Mouse (Mus musculus): Measurements from ENCODE around the gene Ranbp9. TPM values are rescaled to one million over a fixed set of nuclear protein-coding genes. Genes with fewer than 3 reads are reported as not detected.

Ranbp9 gene
- polyA plus RNA-seq (2014; fragmentation: Nextera tagmentation; extraction: Ambion mirVana): 8.8 and 13.7 TPM in 2 replicates

DNA sequence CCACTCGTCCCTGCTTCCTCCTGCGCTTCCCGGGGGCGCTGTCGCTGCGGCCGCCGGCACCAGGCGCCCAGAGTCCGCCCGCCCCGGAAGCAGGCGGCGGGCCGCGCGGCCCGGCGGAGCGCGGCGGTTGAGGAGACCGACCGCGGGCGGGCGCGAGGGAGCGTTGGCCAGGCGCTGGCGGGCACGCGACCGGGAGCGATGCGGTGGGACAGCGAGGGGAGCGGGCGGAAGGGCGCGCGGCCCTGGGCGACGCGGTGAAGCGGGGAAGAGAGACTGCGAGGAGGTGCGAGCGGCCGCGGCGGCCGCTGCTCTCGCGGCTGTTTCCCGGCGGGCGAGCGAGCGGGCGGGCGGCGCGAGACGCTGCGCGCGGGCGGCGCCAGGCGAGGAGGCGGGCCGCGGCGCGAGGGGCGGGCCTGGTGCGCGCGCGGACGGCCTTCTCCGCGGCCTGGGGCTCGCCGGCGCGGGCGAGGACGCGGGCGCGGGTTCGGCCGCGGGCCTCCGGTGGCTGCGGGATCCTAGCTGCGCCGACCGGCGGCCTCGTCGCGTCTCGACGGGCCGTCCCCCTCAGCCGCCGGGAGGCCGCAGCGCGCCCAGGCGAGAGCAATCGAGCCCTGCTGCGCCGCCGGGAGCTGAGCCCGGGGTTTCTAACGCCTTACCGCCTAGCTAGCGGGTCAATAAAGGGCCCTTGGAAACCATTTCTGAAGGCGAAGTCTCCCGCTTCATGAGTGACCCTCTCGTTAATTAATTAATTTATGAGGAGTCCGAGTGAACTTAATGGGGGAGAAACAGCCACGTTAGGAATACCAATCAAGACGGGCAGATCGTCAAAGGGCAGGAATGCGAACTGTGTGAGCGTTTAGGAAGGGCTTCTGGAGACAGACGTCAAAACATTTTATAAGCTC, at the start of gene Ranbp9:
TSS of gene Ranbp9 (minus strand) at position 326 of the 902 bp plus-strand sequence.
- no peaks in the 10 kb centered on the region for H3K9me3 ChIP-seq (ENCODE audit: control insufficient read depth, low read length)
- peak within 1 kb of the TSS; percentile 68 for H3K4me2 ChIP-seq (ENCODE audit: low read length)
- H3K4me3 ChIP-seq (ENCODE audit: control insufficient read depth in 1 of 2, insufficient read depth in 1 of 2, low read depth in 1 of 2, low read length in 2 of 2): peak within 1 kb of the TSS; percentile 98 to 99
- H3K36me3 ChIP-seq (ENCODE audit: control insufficient read depth, insufficient read depth, low read length): 0 out of 2 replicates have a peak, but pooled peaks cover 2% of the 10 kb centered on the region
- peak within 1 kb of the TSS; percentile 99 for H3K9ac ChIP-seq (ENCODE audit: low read length)
- H3K4me1 ChIP-seq (ENCODE audit: control insufficient read depth in 2 of 2, insufficient read depth in 2 of 2, low read length in 2 of 2): peaks cover 3 to 18% of the 10 kb centered on the region in 2 experiments; a peak in 3 of 4 replicates
- ATAC-seq (ENCODE audit: insufficient number of reproducible peaks, insufficient read depth, low FRiP score, low read depth): peak; percentile 86
- no peaks in the 10 kb centered on the region for H3K27me3 ChIP-seq (ENCODE audit: control insufficient read depth, insufficient read depth, low read length)
- H3K27ac ChIP-seq (replicated peaks in 1 of 2; ENCODE audit: control insufficient read depth in 1 of 2, insufficient read depth in 1 of 2, low read depth in 2 of 2, low read length in 2 of 2): peak within 1 kb of the TSS; percentile 99
- WGBS: under 1% methylated on average over 93 of the region's 132 CpGs

DNA sequence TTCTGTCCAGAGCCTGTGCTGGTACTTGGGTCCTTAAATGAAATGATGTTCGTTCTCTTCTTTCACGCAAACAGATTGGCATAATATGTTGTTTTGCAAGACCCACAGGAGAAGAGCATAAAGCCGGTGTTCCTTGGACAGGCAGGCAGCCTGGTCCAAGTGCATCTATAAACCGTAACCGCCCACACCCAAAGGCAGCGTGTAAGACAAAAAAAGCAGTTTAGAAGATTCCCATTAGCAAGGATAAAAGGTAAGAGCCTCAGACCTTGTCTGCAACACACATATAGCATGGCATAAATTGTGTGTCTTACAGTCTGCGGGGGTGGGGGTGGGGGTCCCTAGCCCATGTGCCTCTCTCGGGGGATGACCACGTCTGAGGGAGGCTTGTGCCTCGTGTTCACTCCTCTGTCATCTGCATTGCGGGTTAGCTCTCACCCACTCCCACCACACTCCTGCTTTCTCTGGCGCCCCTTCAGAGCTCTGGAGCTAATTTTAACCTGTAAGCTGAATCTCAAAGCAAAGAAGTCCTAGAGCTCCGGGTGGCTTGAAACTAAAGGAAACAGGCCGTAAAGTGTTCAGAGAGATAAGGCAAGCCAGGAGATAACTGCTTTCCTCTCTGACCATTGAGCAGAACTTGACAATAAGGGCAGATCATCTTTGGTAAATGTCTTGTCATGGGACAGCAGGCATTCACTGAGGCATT, 49.2 kb upstream of the Ranbp9 start:
- Histone ChIP-seq H3K36me3 (ENCODE audit: control insufficient read depth, insufficient read depth, low read length) (no peaks in the 10 kb centered on the region), H3K4me1 (ENCODE audit: control insufficient read depth in 2 of 2, insufficient read depth in 2 of 2, low read length in 2 of 2) (peaks cover 26 to 39% of the 10 kb centered on the region in 2 experiments), H3K4me2 (ENCODE audit: low read length) (peak overlapping the region; percentile 54), H3K9ac (ENCODE audit: low read length) (peak overlapping the region; percentile 6), H3K9me3 (ENCODE audit: control insufficient read depth, low read length) (no peaks in the 10 kb centered on the region), H3K4me3 (ENCODE audit: control insufficient read depth in 1 of 2, insufficient read depth in 1 of 2, low read depth in 1 of 2, low read length in 2 of 2) (no peak overlapping the region), H3K27ac (replicated peaks in 1 of 2; ENCODE audit: control insufficient read depth in 1 of 2, insufficient read depth in 1 of 2, low read depth in 2 of 2, low read length in 2 of 2) (peak overlapping the region; percentile 63 to 85), H3K27me3 (ENCODE audit: control insufficient read depth, insufficient read depth, low read length) (no peaks in the 10 kb centered on the region)
- no peak for ATAC-seq (ENCODE audit: insufficient number of reproducible peaks, insufficient read depth, low FRiP score, low read depth)
- WGBS: 24% methylated on average over 14 of the region's 14 CpGs

DNA sequence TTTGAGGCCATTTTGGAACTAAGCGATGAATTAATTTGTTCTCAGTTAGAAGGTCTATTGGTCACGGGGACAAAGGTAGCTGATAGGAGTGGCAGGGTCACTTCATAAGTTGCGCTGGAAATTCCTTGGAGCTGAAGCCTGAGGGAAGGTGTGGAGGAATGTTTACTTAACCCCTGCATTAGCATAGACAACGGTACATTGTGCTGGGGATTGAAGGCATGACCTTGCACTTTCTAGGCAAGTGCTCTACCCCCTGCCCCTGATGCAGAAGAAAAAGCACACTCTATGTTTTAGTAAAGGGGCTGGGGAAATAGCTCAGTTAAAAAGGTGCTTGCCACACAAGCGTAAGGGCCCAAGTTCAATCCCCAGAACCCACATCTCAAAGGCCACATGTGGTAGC, 45.2 kb upstream of the Ranbp9 start:
- Histone ChIP-seq H3K4me1 (ENCODE audit: control insufficient read depth in 2 of 2, insufficient read depth in 2 of 2, low read length in 2 of 2) (peaks cover 40 to 51% of the 10 kb centered on the region in 2 experiments), H3K27ac (replicated peaks in 1 of 2; ENCODE audit: control insufficient read depth in 1 of 2, insufficient read depth in 1 of 2, low read depth in 2 of 2, low read length in 2 of 2) (no peak overlapping the region), H3K9ac (ENCODE audit: low read length) (no peak overlapping the region), H3K27me3 (ENCODE audit: control insufficient read depth, insufficient read depth, low read length) (no peaks in the 10 kb centered on the region), H3K4me3 (ENCODE audit: control insufficient read depth in 1 of 2, insufficient read depth in 1 of 2, low read depth in 1 of 2, low read length in 2 of 2) (no peak overlapping the region), H3K9me3 (ENCODE audit: control insufficient read depth, low read length) (peaks cover 4% of the 10 kb centered on the region; the same call in 1 of the 2 replicates), H3K4me2 (ENCODE audit: low read length) (no peak overlapping the region), H3K36me3 (ENCODE audit: control insufficient read depth, insufficient read depth, low read length) (no peaks in the 10 kb centered on the region)
- no peak for ATAC-seq (ENCODE audit: insufficient number of reproducible peaks, insufficient read depth, low FRiP score, low read depth)
- 77% methylated on average over 5 of the region's 5 CpGs for WGBS

DNA sequence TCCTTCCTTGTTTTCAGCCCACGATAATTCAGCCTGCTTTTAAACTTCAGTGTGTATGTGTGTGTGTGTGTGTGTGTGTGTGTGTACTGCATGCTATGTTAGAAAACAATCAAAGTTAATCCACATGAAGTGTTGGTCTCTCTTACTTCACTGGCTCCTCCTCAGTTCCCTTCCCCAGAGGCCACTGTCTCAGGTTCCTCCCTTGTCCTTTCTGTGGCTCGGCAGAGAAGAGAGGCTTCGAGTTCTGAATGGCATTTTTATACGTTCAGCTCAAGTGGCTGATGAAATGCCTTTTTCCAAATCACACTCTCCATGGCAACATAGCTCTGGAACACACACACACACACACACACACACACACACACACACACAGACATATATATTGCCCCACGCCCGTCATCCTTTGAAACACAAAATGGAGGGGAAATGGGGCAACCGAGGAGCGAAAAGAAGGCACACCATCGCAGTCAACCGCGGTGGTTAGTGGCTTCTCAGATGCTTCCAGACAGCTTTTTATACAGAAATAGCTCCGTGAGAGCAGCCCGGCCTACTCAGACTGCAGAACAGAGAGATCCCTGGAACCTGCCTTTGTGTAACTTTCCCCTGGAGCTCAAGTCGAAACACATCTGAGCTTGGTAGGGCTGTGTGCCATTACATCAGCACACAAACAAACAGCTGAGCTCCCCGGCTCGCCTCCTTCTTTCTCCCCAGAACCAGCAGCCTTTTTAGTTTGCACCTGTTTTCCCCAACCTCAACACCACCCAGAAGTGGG, 44.5 kb upstream of the Ranbp9 start:
- peaks cover 4% of the 10 kb centered on the region; the same call in 1 of the 2 replicates for H3K9me3 ChIP-seq (ENCODE audit: control insufficient read depth, low read length)
- no peaks in the 10 kb centered on the region for H3K36me3 ChIP-seq (ENCODE audit: control insufficient read depth, insufficient read depth, low read length)
- no peaks in the 10 kb centered on the region for H3K27me3 ChIP-seq (ENCODE audit: control insufficient read depth, insufficient read depth, low read length)
- 44% methylated on average over 16 of the region's 16 CpGs for WGBS
- no peak for ATAC-seq (ENCODE audit: insufficient number of reproducible peaks, insufficient read depth, low FRiP score, low read depth)
- peaks cover 33 to 45% of the 10 kb centered on the region in 2 experiments for H3K4me1 ChIP-seq (ENCODE audit: control insufficient read depth in 2 of 2, insufficient read depth in 2 of 2, low read length in 2 of 2)
- no peak overlapping the region; the same call in 1 of the 2 replicates for H3K4me2 ChIP-seq (ENCODE audit: low read length)
- peak overlapping the region; percentile 41; the same call in 1 of the 2 replicates for H3K9ac ChIP-seq (ENCODE audit: low read length)
- no peak overlapping the region for H3K4me3 ChIP-seq (ENCODE audit: control insufficient read depth in 1 of 2, insufficient read depth in 1 of 2, low read depth in 1 of 2, low read length in 2 of 2)
- peak overlapping the region; percentile 46 to 69 for H3K27ac ChIP-seq (replicated peaks in 1 of 2; ENCODE audit: control insufficient read depth in 1 of 2, insufficient read depth in 1 of 2, low read depth in 2 of 2, low read length in 2 of 2)

DNA sequence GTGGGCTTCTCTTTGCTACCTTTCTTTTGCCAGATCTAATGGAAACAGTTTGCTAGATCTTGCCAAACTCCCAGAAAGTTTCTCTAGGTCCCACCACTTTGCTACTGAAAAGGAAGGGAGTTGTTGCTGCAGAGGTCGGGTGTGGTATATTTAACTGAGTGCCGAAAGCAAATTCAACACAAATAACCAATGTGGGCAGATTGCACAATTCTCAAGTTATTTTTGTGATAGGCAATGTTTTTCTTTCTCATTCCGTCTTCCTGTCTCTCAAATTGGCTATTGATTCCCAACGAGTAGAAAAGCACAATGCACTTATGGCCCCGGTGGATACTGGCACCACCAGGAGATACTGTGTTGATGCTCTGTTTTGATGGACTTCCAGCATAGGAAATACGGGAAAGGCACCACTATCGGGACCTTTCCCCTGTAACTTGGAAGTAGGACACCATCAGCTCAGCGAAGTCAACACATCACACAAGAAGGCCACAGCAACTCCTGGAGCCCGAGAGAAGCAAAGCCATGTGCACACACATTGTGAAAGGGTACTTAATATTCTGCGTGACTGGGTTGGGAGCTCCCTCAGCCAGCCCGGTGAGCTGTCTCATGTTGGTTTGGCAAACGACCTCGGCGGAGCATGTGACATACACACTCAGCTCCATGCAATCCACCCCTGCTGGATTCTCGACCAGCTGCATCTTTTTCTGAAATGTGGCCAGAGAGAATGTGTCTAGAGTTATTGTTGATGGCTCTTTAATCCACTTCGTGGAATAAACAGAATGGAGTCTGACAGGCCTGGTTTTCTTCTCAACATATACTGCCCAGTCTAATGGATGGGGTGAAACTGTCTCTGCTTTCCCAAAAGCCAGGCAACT, 43.6 kb upstream of the Ranbp9 start:
- 42% methylated on average over 16 of the region's 16 CpGs for whole genome bisulfite sequencing
- peak overlapping the region; percentile 46 to 69 for H3K27ac ChIP-seq (replicated peaks in 1 of 2; ENCODE audit: control insufficient read depth in 1 of 2, insufficient read depth in 1 of 2, low read depth in 2 of 2, low read length in 2 of 2)

GRCm38 (mm10) chr13:43523906-43524480, 42.9 kb upstream of the Ranbp9 start:
- Histone ChIP-seq H3K9me3 (ENCODE audit: control insufficient read depth, low read length) (peaks cover 4% of the 10 kb centered on the region; the same call in 1 of the 2 replicates), H3K27me3 (ENCODE audit: control insufficient read depth, insufficient read depth, low read length) (no peaks in the 10 kb centered on the region), H3K4me3 (ENCODE audit: control insufficient read depth in 1 of 2, insufficient read depth in 1 of 2, low read depth in 1 of 2, low read length in 2 of 2) (no peak overlapping the region), H3K9ac (ENCODE audit: low read length) (peak overlapping the region; percentile 11; the same call in 1 of the 2 replicates), H3K4me1 (ENCODE audit: control insufficient read depth in 2 of 2, insufficient read depth in 2 of 2, low read length in 2 of 2) (peaks cover 26 to 37% of the 10 kb centered on the region in 2 experiments), H3K27ac (replicated peaks in 1 of 2; ENCODE audit: control insufficient read depth in 1 of 2, insufficient read depth in 1 of 2, low read depth in 2 of 2, low read length in 2 of 2) (peak overlapping the region; percentile 46 to 69), H3K36me3 (ENCODE audit: control insufficient read depth, insufficient read depth, low read length) (no peaks in the 10 kb centered on the region), H3K4me2 (ENCODE audit: low read length) (peak overlapping the region; percentile 27)
- no peak for ATAC-seq (ENCODE audit: insufficient number of reproducible peaks, insufficient read depth, low FRiP score, low read depth)
- WGBS: 54% methylated on average over 7 of the region's 7 CpGs

More for the DNA sequence above, 43.6 kb upstream of the Ranbp9 start:
- Histone ChIP-seq H3K36me3 (ENCODE audit: control insufficient read depth, insufficient read depth, low read length) (no peaks in the 10 kb centered on the region), H3K9me3 (ENCODE audit: control insufficient read depth, low read length) (peaks cover 4% of the 10 kb centered on the region; the same call in 1 of the 2 replicates), H3K4me3 (ENCODE audit: control insufficient read depth in 1 of 2, insufficient read depth in 1 of 2, low read depth in 1 of 2, low read length in 2 of 2) (no peak overlapping the region), H3K4me1 (ENCODE audit: control insufficient read depth in 2 of 2, insufficient read depth in 2 of 2, low read length in 2 of 2) (peaks cover 26 to 37% of the 10 kb centered on the region in 2 experiments), H3K27me3 (ENCODE audit: control insufficient read depth, insufficient read depth, low read length) (no peaks in the 10 kb centered on the region), H3K9ac (ENCODE audit: low read length) (peak overlapping the region; percentile 41; the same call in 1 of the 2 replicates), H3K4me2 (ENCODE audit: low read length) (peak overlapping the region; percentile 27)
- ATAC-seq (ENCODE audit: insufficient number of reproducible peaks, insufficient read depth, low FRiP score, low read depth): 0 out of 2 replicates have a peak, but pooled peaks have one; percentile 27
